Mouse (Mus musculus) T-helper 17 cell (primary cell): ENCODE results near the gene Tmcc1.

Source experiments
- in situ Hi-C, 2 experiments: fragments of 300-600 bp; cut with MboI, MseI; formaldehyde crosslinking; loops; 1 replicate in 1 of 2; 2 replicates in 1 of 2; pipeline ENCODE4 v1.15.1; 2025; ENCODE audit warnings: high pct_unique_total_duplicates in 2 of 2

The Tmcc1 gene

DNA sequence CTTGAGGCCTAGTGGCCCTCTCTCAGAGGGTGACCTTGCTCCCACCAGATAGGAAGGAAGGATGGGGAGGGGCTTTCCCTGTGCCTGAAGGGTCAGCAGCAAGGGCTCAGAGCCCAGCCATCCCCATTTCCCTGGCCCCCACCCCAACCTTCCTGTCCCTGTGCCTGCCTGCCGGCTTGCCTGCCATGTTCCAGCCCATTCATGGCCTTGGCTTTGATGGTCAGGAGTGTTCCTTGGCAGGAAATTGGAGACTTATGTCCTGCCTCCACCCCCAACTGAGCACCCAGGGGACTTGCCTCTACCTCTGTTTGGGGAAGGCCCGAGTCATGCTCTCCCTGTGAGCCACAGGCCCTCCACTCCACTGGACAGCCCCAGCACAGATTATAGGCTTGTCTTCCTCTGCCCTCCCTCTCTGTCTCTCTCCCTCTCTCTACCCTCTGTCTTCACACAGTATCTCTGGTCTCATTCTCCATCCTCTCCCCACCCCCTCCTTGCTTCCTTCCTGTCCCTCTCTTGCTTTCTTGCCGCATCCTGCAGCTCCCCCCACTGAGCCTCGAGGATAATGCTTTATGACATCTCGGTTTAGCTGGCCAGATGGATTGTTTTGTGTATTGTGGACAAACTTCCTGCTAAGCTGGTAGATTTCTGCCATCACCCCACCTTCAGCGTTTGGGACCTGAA, 197.0 kb downstream of the Tmcc1 start:
- in situ Hi-C loops: loop anchor here (5.0 to 10.0 kb wide), 3 partner anchors 104 to 1898 kb away; no protein-coding TSS in a partner anchor

- in situ Hi-C loops: loop anchor here (5.0 to 10.0 kb wide), 3 partner anchors 103 to 1899 kb away; no protein-coding TSS in a partner anchor
Observed at GRCm38 (mm10) chr6:115995531-115995941, 197.8 kb downstream of the Tmcc1 start.

- in situ Hi-C loops: loop anchor here (5.0 to 10.0 kb wide), 3 partner anchors 103 to 1900 kb away; no protein-coding TSS in a partner anchor
Observed at GRCm38 (mm10) chr6:115994877-115995520, 198.3 kb downstream of the Tmcc1 start, which contains the start of gene Plxnd1. TSS of gene Plxnd1 (minus strand) at chr6:115995005.

DNA sequence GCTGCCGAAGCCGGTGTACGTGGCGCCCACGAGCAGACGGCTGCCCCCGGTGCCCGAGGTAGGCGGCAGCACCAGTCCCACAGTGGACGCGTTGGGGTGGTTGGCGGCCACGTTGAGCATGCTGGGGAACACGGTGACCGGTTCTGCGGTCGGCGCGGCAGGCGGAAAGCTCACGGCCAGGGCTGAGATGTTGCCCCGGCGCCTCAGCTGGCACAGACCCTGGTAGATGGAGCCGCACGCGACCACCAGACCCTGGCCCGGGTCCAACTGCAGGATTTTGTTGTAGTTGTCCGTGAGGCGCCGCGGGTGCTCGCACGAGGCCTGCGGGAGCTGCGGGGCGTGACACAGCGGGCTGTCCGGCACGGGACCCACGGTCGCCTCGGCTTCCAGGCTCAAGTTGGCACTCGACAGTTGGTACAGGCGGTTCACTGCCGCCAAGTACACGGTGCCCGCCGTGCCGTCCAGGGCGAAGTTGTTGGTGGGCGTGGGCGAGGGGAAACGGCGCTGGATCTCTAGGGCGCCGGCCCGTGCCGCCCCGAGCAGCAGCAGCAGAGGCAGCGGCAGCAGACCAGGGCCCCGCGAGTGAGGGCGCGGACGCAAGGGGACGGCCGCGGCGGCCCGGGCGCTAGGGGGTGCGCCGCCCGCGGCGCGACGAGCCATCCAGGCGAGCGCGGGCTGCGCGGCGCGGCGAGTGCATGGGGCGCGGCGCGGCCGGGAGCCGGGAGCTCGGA, 199.0 kb downstream of the Tmcc1 start:
- in situ Hi-C loops: loop anchor here (10.0 kb wide), 2 partner anchors 1890 to 1900 kb away; no protein-coding TSS in a partner anchor

DNA sequence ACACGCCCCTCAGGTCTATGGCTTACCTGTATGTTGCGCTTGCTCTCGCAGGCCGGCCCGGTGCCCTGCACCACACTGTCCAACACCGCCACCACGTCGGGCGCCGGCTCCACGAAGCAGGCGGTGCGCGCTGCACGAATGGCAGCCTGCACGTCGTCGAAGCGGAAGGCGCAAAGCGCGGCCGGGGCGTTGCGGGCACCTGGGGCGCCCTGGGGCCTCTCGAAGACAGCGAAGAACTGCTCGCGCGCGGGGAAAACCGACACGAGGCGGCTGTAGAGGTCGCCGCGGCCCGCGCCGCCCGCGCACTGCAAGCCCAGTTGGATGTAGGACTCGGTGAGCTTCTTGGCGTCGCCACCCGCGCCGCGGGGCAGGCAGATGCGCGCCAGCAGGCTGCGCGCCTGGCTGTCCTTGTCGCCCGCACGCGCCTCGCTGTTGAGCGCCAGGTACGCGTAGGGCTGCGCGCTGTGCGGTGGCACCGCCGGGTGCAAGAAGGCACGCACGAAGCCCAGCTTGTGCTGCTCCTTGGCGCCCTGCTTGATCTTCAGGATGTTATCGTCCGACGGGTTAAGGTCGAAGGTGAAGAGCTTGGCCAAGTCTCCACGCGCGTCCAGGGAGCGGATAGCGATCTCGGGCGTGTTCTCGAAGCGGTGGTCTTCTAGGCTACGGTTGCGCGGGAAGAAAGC, 199.7 kb downstream of the Tmcc1 start:
- in situ Hi-C loops: loop anchor here (10.0 kb wide), 2 partner anchors 1891 to 1901 kb away; no protein-coding TSS in a partner anchor

DNA sequence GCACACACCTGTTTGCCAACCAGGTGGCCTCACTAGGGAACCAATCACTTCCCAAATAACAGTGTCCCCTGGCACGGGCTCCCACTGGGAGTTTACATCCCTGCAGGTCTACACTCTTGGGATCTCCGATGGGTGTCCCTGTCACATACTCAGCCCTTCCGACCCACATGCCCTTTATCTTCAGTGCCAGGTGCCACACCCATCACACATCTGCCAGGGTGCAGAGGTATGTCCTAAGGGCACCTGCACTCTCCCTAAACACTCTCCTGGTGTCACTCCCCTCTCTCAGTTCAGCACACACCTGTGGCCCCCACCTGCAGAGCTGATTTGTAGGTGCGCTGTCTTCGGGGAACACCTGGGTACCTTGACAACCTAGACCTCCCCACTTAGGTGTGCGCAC, 200.3 kb downstream of the Tmcc1 start:
- in situ Hi-C loops: loop anchor here (10.0 kb wide), 2 partner anchors 1892 to 1902 kb away; no protein-coding TSS in a partner anchor

DNA sequence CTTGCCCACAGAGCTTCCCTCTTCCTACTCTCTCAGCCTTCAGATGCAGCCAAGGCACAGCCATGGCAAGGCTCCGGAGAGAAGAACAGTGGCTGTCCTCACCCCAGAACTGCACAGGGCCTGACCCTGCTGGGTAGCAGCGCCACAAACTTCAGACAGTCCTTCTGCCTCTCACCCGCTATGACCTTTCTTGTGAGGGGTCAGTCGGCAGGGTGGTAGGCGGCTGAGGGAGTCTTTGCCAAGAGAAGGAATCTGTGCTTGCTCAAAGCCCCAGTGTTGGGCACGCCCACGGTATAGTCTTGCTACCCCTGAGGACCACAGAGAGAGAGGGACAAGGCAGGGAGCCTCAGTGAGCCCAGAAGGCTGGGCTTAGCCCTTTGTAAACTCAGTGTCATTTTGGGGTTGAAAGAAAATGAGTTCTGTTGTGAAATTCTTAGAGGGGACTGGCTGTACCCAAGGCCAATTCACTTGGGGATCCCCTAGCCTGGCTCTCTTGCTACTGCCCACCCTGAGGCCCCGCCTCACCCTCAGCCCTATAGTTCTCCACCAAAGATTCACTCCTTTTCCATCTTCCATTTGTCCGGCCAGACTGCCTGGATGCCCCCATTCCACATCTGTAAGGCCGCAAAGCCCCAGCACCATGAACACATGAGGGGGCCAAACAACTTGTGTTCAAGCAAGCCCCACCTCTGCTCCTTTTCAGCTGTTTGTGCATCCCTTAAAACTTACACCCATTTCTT, 201.2 kb downstream of the Tmcc1 start:
- in situ Hi-C loops: loop anchor here (10.0 kb wide), 2 partner anchors 1893 to 1903 kb away; no protein-coding TSS in a partner anchor

DNA sequence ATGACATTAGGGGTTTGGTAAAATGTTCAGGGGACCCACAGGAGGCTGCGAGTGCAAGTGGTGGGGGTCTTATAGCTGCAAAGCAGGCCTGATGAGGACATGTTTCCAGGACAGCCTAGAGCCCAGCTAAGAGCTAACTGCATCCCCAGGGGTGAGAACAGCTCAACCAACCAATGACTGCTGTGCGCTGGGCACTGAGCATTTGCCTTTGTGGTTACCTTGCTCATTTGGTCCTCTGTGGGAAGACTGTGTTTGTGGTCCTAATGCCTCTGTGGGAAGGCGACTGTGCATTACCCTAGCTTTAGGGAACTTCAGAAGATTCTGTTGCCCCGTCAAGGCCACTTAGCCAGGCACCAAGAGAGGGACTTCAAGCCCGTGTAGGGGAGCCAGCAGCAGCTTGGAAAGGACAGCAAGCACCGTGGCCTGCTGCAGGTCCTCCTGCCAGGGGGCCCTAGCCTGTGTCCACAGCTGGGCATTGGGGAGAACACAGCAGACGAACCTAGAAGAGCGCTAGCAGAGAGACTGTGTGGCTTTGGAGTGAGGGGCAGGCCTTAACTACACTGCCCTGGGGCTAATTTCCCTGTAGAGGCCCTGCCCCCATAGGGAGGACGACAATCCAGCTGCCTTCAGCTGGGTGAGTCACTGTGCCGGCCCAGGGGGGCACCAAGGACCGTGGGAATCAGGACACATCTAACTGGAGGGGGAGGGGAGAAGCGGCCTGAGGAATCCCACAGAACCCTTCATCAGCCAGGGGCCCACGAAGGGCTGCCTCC, 202.0 kb downstream of the Tmcc1 start:
- in situ Hi-C loops: loop anchor here (10.0 kb wide), 2 partner anchors 1894 to 1904 kb away; no protein-coding TSS in a partner anchor

- in situ Hi-C loops: loop anchor here (10.0 kb wide), 2 partner anchors 1894 to 1904 kb away; no protein-coding TSS in a partner anchor
Observed at GRCm38 (mm10) chr6:115990479-115990878, 202.8 kb downstream of the Tmcc1 start.

DNA sequence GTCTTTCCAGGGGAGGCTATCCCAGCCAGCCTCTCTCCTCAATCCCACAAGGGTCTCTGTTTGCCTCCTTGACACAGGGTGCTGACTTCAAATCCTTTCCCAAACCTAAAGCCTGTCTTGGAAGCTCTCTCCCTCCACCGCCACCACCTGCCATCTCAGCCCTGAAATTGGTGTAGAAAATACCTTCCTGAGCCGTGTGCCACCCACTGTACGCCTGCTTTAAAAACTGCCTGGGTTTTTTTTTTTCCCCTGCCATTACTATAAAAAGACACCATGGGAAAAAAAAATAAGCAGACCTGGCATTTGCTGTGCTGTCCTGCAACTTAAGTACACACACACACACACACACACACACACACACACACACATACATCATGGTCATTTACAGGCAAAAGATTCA, 203.2 kb downstream of the Tmcc1 start:
- in situ Hi-C loops: loop anchor here (10.0 kb wide), 2 partner anchors 1895 to 1905 kb away; no protein-coding TSS in a partner anchor

DNA sequence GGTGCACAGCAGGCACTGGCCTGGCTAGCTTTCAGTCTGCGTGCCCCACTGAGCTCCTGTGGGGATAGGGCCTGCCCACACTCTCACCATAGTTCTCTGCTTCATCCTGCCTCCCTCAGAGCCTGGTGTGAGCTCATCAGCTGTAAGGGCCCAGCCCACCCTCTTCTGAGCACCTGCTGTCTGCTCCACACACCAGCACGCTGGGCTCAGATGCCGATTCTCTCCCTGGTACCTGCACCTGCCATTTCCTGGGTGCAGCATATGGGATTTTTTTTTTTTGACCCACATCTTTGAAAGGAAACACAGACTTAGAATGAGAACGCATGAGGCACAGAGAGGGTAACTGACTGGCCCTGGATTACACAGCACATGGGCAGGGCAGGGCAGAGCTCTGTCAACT, 203.7 kb downstream of the Tmcc1 start:
- in situ Hi-C loops: loop anchor here (10.0 kb wide), 2 partner anchors 1895 to 1905 kb away; no protein-coding TSS in a partner anchor

- in situ Hi-C loops: no loop called here
Observed at GRCm38 (mm10) chr6:115989032-115989431, 204.3 kb downstream of the Tmcc1 start.

DNA sequence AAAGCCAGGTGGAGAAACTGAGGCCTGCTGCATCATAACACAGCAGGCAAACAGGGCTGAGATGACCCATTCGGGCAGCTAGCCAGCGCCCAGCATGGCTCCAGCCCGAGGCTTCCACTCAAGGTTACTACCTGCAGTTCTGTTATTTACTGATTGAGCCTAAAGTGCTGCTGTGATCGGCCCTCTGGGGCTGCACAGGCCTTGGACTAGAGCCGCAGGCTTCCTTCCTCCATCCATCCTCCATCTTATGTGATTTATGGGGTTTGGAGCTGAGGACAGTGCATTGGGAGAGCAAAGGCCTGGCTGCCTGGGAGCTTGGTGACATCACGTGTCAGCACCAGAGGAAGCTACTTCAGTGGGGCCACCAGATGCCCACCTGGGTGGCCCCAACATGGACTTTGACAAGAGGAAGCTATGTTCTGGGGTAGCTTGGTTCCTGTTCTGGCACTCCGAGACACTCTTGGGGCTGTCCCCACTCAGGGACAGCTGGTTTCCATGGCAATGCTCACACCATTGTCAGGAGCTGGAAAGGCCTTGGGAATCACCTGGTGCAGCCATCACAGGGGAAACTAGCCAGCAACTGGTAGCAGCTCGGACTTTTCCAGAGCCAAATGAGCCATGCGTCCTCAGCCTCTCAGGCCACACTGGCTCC, 206.1 kb downstream of the Tmcc1 start:
- in situ Hi-C loops: no loop called here

GRCm38 (mm10) chr6:115986472-115987095, 206.7 kb downstream of the Tmcc1 start:
- in situ Hi-C loops: no loop called here

DNA sequence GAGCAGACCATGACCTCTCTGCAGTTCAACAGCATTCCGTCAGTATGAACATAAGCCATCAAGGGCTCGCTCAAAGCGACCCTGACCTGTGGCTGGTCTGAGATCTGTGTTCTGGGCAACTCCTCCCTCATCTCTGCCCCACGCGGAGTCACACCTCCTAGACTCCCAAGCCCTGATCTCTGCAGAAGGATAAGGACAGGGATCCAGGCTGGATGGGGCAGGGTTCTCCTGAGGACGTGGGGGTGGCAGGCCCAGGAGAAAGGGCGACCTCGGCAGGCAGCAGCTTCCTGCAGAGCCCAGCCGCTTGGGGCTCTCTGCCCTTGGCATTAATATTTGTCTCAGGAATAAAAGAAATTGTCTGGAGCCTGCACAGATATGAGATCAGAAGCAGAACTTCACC, 207.7 kb downstream of the Tmcc1 start:
- in situ Hi-C loops: no loop called here

GRCm38 (mm10) chr6:115984580-115984979, 208.7 kb downstream of the Tmcc1 start:
- in situ Hi-C loops: no loop called here

- in situ Hi-C loops: no loop called here
Observed at GRCm38 (mm10) chr6:115983306-115984038, 209.8 kb downstream of the Tmcc1 start.

- in situ Hi-C loops: no loop called here
Observed at GRCm38 (mm10) chr6:115982889-115983288, 210.4 kb downstream of the Tmcc1 start.
